Mouse (Mus musculus): ENCODE measurements around the gene Mri1. TPM values are rescaled to one million over a fixed set of nuclear protein-coding genes. Genes with fewer than 3 reads are reported as not detected.

Gene Mri1
- polyA plus RNA-seq, 1 experiment from 2014 or later, result 79.7 TPM

DNA sequence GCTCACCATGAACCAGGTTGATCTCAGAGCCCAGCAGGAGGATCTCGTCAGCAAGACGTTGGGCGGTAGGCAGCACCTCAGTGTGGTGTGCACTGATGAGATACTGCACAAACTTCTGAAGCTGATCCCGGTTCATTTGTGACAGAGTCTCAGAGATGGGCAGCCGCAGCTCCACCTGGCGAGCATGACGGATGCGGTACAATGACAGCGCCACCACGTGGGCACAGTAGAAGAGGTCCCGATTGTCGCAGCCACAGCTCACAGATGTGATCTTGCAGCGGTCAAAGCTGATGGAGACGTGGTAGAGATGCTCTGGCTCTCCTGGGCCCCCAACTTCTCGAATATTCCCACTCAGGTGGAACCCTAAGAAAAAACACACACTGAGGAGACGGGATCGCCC is 26.4 kb downstream of the Mri1 start:
- H3K27ac ChIP-seq (ENCODE audit: low read depth), result no peak overlapping the region
- peaks cover 69% of the 10 kb centered on the region for H3K36me3 ChIP-seq (ENCODE audit: control insufficient read depth, insufficient read depth, low read length)
- H3K9ac ChIP-seq (ENCODE audit: low read length), result no peak overlapping the region
- no peaks in the 10 kb centered on the region for H3K27me3 ChIP-seq (replicated peaks; ENCODE audit: control insufficient read depth, insufficient read depth, low read length)
- H3K9me3 ChIP-seq (ENCODE audit: control insufficient read depth, low read length), result no peaks in the 10 kb centered on the region
- WGBS, result 74% methylated on average over 17 of the region's 17 CpGs
- H3K4me2 ChIP-seq (ENCODE audit: low read length), result no peak overlapping the region
- H3K4me1 ChIP-seq (replicated peaks; ENCODE audit: control insufficient read depth, insufficient read depth, low read length), result peaks cover 5% of the 10 kb centered on the region; the same call in 1 of the 2 replicates
- ATAC-seq (replicated peaks; ENCODE audit: low FRiP score, low TSS enrichment, low read depth) (0 out of 2 replicates have a peak, but pooled peaks have one; percentile 4), DNase-seq (ENCODE audit: low spot score) (no peak)
- no peak overlapping the region for H3K4me3 ChIP-seq (ENCODE audit: low read depth, low read length)

DNA sequence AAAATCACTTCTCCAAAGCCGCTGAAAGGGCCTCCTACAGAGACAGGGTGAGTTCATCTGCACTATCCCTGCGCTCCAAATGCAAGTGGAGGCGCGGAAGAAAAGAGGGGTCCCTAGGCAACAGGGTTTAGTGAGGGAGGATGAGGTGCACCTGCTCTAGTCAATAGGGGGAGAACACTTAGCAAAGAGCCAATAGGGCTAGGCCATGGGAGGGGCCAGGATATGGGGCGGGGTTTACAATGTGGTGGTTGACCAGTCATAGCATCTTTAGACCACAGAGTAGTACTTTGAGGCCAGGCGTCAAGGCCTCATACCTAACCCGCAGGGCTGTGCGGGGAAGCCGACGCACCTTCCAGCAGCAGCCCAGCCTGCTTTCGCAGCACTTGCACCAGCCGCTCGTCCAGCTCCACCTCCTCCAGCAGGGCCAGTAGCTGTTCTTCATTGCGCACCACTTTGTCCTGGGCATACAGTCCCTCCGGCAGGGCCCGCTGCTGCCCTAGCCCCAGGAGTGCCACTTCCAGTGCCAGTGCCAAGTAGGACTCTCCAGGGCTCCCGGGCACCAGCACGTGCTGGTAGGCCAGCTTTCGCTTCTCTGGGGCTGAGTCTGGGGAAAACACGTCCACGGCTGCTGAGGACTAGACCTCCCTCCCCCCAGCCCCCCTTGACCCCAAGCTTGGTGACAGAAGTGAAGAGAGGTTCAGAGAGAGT is 33.6 kb downstream of the Mri1 start:
- Histone ChIP-seq H3K9me3 (ENCODE audit: control insufficient read depth, low read length) (no peaks in the 10 kb centered on the region), H3K36me3 (ENCODE audit: control insufficient read depth, insufficient read depth, low read length) (peaks cover 96% of the 10 kb centered on the region), H3K27me3 (replicated peaks; ENCODE audit: control insufficient read depth, insufficient read depth, low read length) (no peaks in the 10 kb centered on the region), H3K9ac (ENCODE audit: low read length) (no peak overlapping the region), H3K4me3 (ENCODE audit: low read depth, low read length) (no peak overlapping the region), H3K4me2 (ENCODE audit: low read length) (no peak overlapping the region), H3K4me1 (replicated peaks; ENCODE audit: control insufficient read depth, insufficient read depth, low read length) (no peaks in the 10 kb centered on the region), H3K27ac (ENCODE audit: low read depth) (no peak overlapping the region)
- WGBS, result 80% methylated on average over 21 of the region's 21 CpGs
- no peak for ATAC-seq (replicated peaks; ENCODE audit: low FRiP score, low TSS enrichment, low read depth)
- DNase-seq (ENCODE audit: low spot score), result no peak

DNA sequence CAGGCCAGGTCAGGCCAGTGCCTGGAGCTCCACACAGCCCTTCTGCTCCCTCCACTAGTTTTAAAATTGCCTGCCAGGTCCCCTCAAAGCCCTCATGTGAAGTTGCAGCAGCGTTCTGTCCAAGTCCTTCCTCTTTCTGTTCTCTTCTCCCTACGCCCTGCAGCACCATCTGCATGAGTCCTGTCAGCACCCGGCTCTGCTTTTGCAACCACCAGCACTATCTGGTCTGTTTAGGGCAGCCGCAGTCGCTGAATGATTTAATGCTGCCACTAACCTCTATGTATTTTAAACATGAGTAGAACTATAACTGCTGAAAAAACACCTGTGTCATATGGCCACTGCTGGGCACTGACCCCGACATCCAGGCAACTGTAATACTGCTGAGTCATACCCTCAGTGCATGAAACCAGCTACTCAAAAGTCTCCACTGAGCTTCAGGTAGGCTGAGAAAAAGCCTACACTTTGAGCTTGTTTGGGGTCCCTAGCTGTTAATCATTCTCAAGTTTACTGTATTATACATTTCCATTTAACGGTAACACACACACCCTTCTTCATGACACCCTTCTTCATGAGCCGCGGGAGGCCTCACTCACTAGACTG is 34.5 kb downstream of the Mri1 start:
- Histone ChIP-seq H3K4me3 (ENCODE audit: low read depth, low read length) (no peak overlapping the region), H3K9me3 (ENCODE audit: control insufficient read depth, low read length) (no peaks in the 10 kb centered on the region), H3K27me3 (replicated peaks; ENCODE audit: control insufficient read depth, insufficient read depth, low read length) (no peaks in the 10 kb centered on the region), H3K4me1 (replicated peaks; ENCODE audit: control insufficient read depth, insufficient read depth, low read length) (no peaks in the 10 kb centered on the region), H3K4me2 (ENCODE audit: low read length) (no peak overlapping the region), H3K36me3 (ENCODE audit: control insufficient read depth, insufficient read depth, low read length) (peaks cover 96% of the 10 kb centered on the region), H3K9ac (ENCODE audit: low read length) (no peak overlapping the region), H3K27ac (ENCODE audit: low read depth) (no peak overlapping the region)
- WGBS, result 91% methylated on average over 9 of the region's 9 CpGs
- no peak for DNase-seq (ENCODE audit: low spot score)
- ATAC-seq (replicated peaks; ENCODE audit: low FRiP score, low TSS enrichment, low read depth), result no peak

DNA sequence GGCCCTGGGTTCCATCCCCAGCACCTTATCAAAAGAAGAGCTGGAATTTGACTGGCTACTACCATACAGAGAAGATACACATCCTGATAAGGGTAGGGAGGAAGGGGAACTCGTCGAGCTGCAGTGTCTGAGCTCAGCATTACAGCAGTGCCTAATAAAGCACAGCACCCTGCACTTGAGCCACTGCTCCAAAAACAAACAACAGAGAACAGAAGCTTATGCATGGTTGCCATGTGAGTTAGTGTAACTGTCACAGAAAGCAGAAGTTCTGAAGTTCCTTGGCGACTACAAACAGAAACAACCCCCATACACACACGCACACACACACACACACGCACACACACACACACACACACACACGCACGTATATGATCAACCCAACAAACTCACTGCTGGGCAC is 37.0 kb downstream of the Mri1 start:
- Histone ChIP-seq H3K36me3 (ENCODE audit: control insufficient read depth, insufficient read depth, low read length) (peaks cover 96% of the 10 kb centered on the region), H3K27ac (ENCODE audit: low read depth) (no peak overlapping the region), H3K4me2 (ENCODE audit: low read length) (no peak overlapping the region), H3K9me3 (ENCODE audit: control insufficient read depth, low read length) (no peaks in the 10 kb centered on the region), H3K27me3 (replicated peaks; ENCODE audit: control insufficient read depth, insufficient read depth, low read length) (no peaks in the 10 kb centered on the region), H3K4me1 (replicated peaks; ENCODE audit: control insufficient read depth, insufficient read depth, low read length) (no peaks in the 10 kb centered on the region), H3K9ac (ENCODE audit: low read length) (no peak overlapping the region), H3K4me3 (ENCODE audit: low read depth, low read length) (no peak overlapping the region)
- ATAC-seq (replicated peaks; ENCODE audit: low FRiP score, low TSS enrichment, low read depth) (no peak), DNase-seq (ENCODE audit: low spot score) (no peak)
- 83% methylated on average over 7 of the region's 7 CpGs for WGBS

DNA sequence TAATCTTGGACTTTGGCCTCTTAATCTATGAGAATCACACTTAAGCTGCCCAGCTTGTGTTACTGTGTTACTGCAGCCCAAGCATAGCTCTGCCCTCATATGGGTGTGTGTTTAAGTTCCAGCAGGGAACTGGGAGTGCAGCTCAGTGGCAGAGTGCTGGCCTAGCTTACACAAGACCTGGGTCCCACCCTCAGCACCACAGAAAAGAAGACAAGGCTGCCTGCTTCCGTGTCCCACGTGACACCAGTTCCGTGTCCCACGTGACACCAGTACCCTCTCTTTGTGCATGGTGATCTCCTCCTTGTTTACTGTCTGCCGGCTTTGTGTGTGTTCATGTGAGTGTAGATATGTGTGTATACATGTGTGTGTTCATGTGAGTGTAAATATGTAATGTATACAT is 39.0 kb downstream of the Mri1 start:
- 88% methylated on average over 5 of the region's 5 CpGs for WGBS
- H3K9ac ChIP-seq (ENCODE audit: low read length), result no peak overlapping the region
- ATAC-seq (replicated peaks; ENCODE audit: low FRiP score, low TSS enrichment, low read depth), result no peak
- H3K36me3 ChIP-seq (ENCODE audit: control insufficient read depth, insufficient read depth, low read length), result peaks cover 93% of the 10 kb centered on the region
- DNase-seq (ENCODE audit: low spot score), result no peak
- H3K4me1 ChIP-seq (replicated peaks; ENCODE audit: control insufficient read depth, insufficient read depth, low read length), result no peaks in the 10 kb centered on the region
- H3K4me3 ChIP-seq (ENCODE audit: low read depth, low read length), result no peak overlapping the region
- no peak overlapping the region for H3K4me2 ChIP-seq (ENCODE audit: low read length)
- no peaks in the 10 kb centered on the region for H3K9me3 ChIP-seq (ENCODE audit: control insufficient read depth, low read length)
- no peaks in the 10 kb centered on the region for H3K27me3 ChIP-seq (replicated peaks; ENCODE audit: control insufficient read depth, insufficient read depth, low read length)
- no peak overlapping the region for H3K27ac ChIP-seq (ENCODE audit: low read depth)

DNA sequence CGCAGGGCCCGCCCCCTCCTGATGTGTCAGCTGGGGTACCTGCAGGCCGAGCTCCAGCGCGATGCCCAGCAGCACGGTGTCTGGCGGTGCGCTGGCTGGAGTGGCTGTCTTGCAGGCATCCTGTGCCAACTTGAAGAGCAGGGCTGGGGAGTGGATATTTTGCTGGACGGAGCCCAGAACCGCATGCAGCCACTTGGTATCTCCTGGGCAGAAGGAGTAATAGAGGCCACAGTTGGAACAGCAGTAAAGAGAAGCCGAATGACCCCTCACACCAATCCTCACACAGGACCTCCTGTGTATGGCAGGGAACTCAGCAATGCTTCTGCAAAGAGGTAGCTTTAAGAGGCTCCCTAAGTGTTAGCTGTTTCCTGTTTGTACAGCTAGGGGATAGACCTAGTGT is 39.9 kb downstream of the Mri1 start:
- no peaks in the 10 kb centered on the region for H3K4me1 ChIP-seq (replicated peaks; ENCODE audit: control insufficient read depth, insufficient read depth, low read length)
- H3K27me3 ChIP-seq (replicated peaks; ENCODE audit: control insufficient read depth, insufficient read depth, low read length), result no peaks in the 10 kb centered on the region
- no peak overlapping the region for H3K4me3 ChIP-seq (ENCODE audit: low read depth, low read length)
- H3K4me2 ChIP-seq (ENCODE audit: low read length), result no peak overlapping the region
- no peaks in the 10 kb centered on the region for H3K9me3 ChIP-seq (ENCODE audit: control insufficient read depth, low read length)
- H3K27ac ChIP-seq (ENCODE audit: low read depth), result no peak overlapping the region
- ATAC-seq (replicated peaks; ENCODE audit: low FRiP score, low TSS enrichment, low read depth), result no peak
- no peak for DNase-seq (ENCODE audit: low spot score)
- WGBS, result 94% methylated on average over 11 of the region's 11 CpGs
- H3K36me3 ChIP-seq (ENCODE audit: control insufficient read depth, insufficient read depth, low read length), result peaks cover 93% of the 10 kb centered on the region
- no peak overlapping the region for H3K9ac ChIP-seq (ENCODE audit: low read length)

DNA sequence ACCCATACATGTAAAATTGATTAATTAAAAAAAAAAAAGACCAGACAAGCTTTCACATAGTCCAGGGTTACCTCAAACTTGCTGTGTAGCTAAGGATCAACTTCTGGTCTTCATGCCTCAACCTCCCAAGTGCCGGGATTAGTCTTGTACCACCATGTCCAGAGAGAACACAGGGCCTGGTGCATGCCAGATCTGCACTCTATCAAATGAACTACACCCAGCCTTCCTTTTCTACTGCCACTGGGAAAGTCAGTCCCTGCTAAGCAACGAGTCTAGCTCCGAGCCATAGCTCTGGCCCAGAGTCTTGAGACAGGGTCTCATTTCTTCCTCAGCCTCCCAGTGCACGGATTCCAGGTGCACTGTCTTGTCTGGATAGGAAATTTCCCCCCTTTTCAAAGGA is 43.8 kb downstream of the Mri1 start:
- no peak for DNase-seq (ENCODE audit: low spot score)
- peaks cover 90% of the 10 kb centered on the region for H3K36me3 ChIP-seq (ENCODE audit: control insufficient read depth, insufficient read depth, low read length)
- WGBS, result 80% methylated on average over 4 of the region's 4 CpGs
- no peak overlapping the region for H3K4me2 ChIP-seq (ENCODE audit: low read length)
- H3K27me3 ChIP-seq (replicated peaks; ENCODE audit: control insufficient read depth, insufficient read depth, low read length), result no peaks in the 10 kb centered on the region
- 0 out of 2 replicates have a peak, but pooled peaks cover 8% of the 10 kb centered on the region for H3K4me1 ChIP-seq (replicated peaks; ENCODE audit: control insufficient read depth, insufficient read depth, low read length)
- ATAC-seq (replicated peaks; ENCODE audit: low FRiP score, low TSS enrichment, low read depth), result no peak
- no peak overlapping the region for H3K9ac ChIP-seq (ENCODE audit: low read length)
- no peak overlapping the region for H3K27ac ChIP-seq (ENCODE audit: low read depth)
- H3K4me3 ChIP-seq (ENCODE audit: low read depth, low read length), result no peak overlapping the region
- H3K9me3 ChIP-seq (ENCODE audit: control insufficient read depth, low read length), result no peaks in the 10 kb centered on the region

DNA sequence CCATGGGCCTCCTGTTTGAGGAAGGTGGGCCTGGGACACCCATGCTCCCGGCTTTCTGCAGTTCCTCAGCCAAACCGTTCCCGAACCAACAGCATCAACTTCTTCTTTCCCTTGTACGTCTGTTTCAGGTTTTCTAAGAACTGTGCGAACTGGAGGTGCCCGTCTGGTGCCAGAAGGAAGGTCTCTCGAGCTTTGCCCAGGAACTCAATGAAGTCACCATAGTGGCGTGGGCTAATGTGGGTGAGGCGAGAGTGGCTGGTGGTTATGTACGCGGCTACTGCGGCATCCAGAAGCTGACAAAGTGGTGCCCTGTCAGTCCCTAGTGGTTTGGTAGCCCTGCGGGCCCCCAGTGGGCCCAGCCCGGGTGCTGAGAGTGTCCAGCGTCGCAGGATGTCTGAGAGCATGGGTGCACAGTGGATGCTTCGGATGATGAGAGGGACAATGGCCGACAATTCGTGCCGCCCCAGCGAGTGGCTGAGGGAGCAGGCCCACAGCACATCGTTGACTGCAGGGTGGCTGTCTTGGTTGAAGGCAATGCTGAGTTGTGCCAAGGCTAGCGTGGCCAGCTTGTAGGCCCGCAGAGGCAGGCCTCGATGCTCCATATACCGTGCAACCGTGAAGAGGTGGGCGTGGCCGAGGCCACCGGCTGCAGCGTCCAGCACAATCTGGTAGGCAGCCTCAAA is 45.1 kb downstream of the Mri1 start:
- Histone ChIP-seq H3K4me3 (ENCODE audit: low read depth, low read length) (no peak overlapping the region), H3K4me1 (replicated peaks; ENCODE audit: control insufficient read depth, insufficient read depth, low read length) (peaks cover 20% of the 10 kb centered on the region), H3K36me3 (ENCODE audit: control insufficient read depth, insufficient read depth, low read length) (peaks cover 82% of the 10 kb centered on the region), H3K9me3 (ENCODE audit: control insufficient read depth, low read length) (no peaks in the 10 kb centered on the region), H3K9ac (ENCODE audit: low read length) (no peak overlapping the region), H3K27ac (ENCODE audit: low read depth) (no peak overlapping the region), H3K27me3 (replicated peaks; ENCODE audit: control insufficient read depth, insufficient read depth, low read length) (no peaks in the 10 kb centered on the region), H3K4me2 (ENCODE audit: low read length) (no peak overlapping the region)
- ATAC-seq (replicated peaks; ENCODE audit: low FRiP score, low TSS enrichment, low read depth) (no peak), DNase-seq (ENCODE audit: low spot score) (no peak)
- WGBS, result 90% methylated on average over 31 of the region's 31 CpGs
